Mouse (Mus musculus) ES-E14 (cell line): ENCODE data around the gene Heg1. TPM values are rescaled to one million over a fixed set of nuclear protein-coding genes. Genes with fewer than 3 reads are reported as not detected.

ENCODE experiments used
- DNase-seq: peaks from one replicate; pipeline ENCODE4 v3.0.0-alpha.2; 2013; ENCODE audit warnings: low read depth, low spot score
- H3K27ac ChIP-seq: 2 replicates; pipeline ENCODE4 v1.5.1; 2012; ENCODE audit warnings: low read depth, mild to moderate bottlenecking, low read length, moderate library complexity, mixed read lengths; ENCODE audit not compliant: poor library complexity, insufficient read depth, severe bottlenecking
- H3K36me3 ChIP-seq: 2 replicates; pipeline ENCODE4 v1.6.1; 2012; ENCODE audit warnings: mild to moderate bottlenecking, low read length, moderate library complexity, mixed read lengths; ENCODE audit not compliant: control insufficient read depth, poor library complexity, insufficient read depth, severe bottlenecking
- H3K4me1 ChIP-seq, 2 experiments: fragments of 150-350 bp in 1 of 2; sonication (generic) in 1 of 2; 2 replicates each; pipeline ENCODE4 v1.6.1; 2012; ENCODE audit warnings: low read length in 2 of 2, mild to moderate bottlenecking in 1 of 2, mixed read lengths in 1 of 2; ENCODE audit not compliant: control insufficient read depth in 2 of 2, insufficient read depth in 2 of 2, poor library complexity in 1 of 2
- H3K4me3 ChIP-seq, 2 experiments: fragments of 150-350 bp in 1 of 2; sonication (generic) in 1 of 2; 2 replicates each; pipeline ENCODE4 v1.5.1; 2012; ENCODE audit warnings: low read length in 2 of 2, low read depth in 1 of 2, mild to moderate bottlenecking in 1 of 2, mixed read lengths in 1 of 2; ENCODE audit not compliant: insufficient read depth in 1 of 2, poor library complexity in 1 of 2, severe bottlenecking in 1 of 2
- H3K9ac ChIP-seq: 2 replicates; pipeline ENCODE4 v1.6.1; 2012; ENCODE audit warnings: low read depth, mild to moderate bottlenecking, low read length, mixed read lengths; ENCODE audit not compliant: poor library complexity, insufficient read depth, severe bottlenecking
- H3K9me3 ChIP-seq: fragments of 150-350 bp; sonication (generic); 2 replicates; pipeline ENCODE4 v1.6.1; 2012; ENCODE audit warnings: low read depth, mild to moderate bottlenecking, low read length; ENCODE audit not compliant: control insufficient read depth, insufficient read depth
- CHD2 ChIP-seq: IDR thresholded peaks from 2 replicates; pipeline ENCODE4 v1.6.1; 2014; ENCODE audit warnings: mild to moderate bottlenecking, low read depth, low read length, inconsistent platforms
- HCFC1 ChIP-seq: IDR thresholded peaks from 2 replicates; pipeline ENCODE4 v1.6.1; 2012; ENCODE audit warnings: low read length, inconsistent platforms, borderline replicate concordance; ENCODE audit not compliant: insufficient read depth
- MAFK ChIP-seq: IDR thresholded peaks from 2 replicates; pipeline ENCODE4 v1.6.1; 2014; ENCODE audit warnings: mild to moderate bottlenecking, low read depth, low read length, inconsistent platforms; ENCODE audit not compliant: insufficient read depth
- ZC3H11A ChIP-seq: IDR thresholded peaks from 2 replicates; pipeline ENCODE4 v1.6.1; 2012; ENCODE audit warnings: low read depth, mild to moderate bottlenecking, inconsistent platforms, low read length, borderline replicate concordance
- ZNF384 ChIP-seq: IDR thresholded peaks from 2 replicates; pipeline ENCODE4 v1.6.1; 2012; ENCODE audit warnings: low read depth, low read length, inconsistent platforms
- in situ Hi-C, 2 experiments: fragments of 600-800 bp; cut with MboI; formaldehyde crosslinking; loops; one replicate each; pipeline ENCODE4 v1.15.1; 2025; ENCODE audit warnings: low sequenced_read_pairs in 2 of 2, inconsistent platforms in 1 of 2; ENCODE audit not compliant: unreplicated experiment in 2 of 2
- total RNA-seq: library from RNA; depleted of rRNA; stranded (reverse); fragments of 300-350 nt; gene quantifications from 2 replicates; pipeline ENCODE4 v1.2.3, GENCODE M21; 2012

Heg1 gene
- total RNA-seq, 1 experiment, result 8.7 TPM

GRCm38 (mm10) chr16:33774972-33775371 lies 90.8 kb downstream of the Heg1 start:
- in situ Hi-C loops, result no loop called here
- DNase-seq, result no peak
- Histone ChIP-seq H3K36me3 (no peaks in the 10 kb centered on the region), H3K9me3 (no peaks in the 10 kb centered on the region), H3K27ac (no peak overlapping the region), H3K4me3 (no peak overlapping the region), H3K9ac (no peak overlapping the region), H3K4me1 (peaks cover 0 to 2% of the 10 kb centered on the region in 2 experiments; a peak in 1 of 4 replicates)
- TF ChIP-seq ZC3H11A (no peak), HCFC1 (no peak), MAFK (no peak), CHD2 (no peak), ZNF384 (no peak)

GRCm38 (mm10) chr16:33775733-33776335 lies 91.7 kb downstream of the Heg1 start:
- no peak overlapping the region for H3K9ac ChIP-seq
- H3K4me1 ChIP-seq, result peaks cover 0 to 2% of the 10 kb centered on the region in 2 experiments; a peak in 1 of 4 replicates
- H3K4me3 ChIP-seq, result no peak overlapping the region
- no peak for TF ChIP-seq ZC3H11A
- TF ChIP-seq CHD2, result no peak
- TF ChIP-seq HCFC1, result no peak
- no peak for TF ChIP-seq MAFK
- no peak for TF ChIP-seq ZNF384
- H3K27ac ChIP-seq, result no peak overlapping the region
- no peaks in the 10 kb centered on the region for H3K9me3 ChIP-seq
- in situ Hi-C loops, result no loop called here
- DNase-seq, result no peak
- H3K36me3 ChIP-seq, result no peaks in the 10 kb centered on the region

- TF ChIP-seq ZNF384, result no peak
- no peak for TF ChIP-seq HCFC1
- no peak for TF ChIP-seq ZC3H11A
- no peak for TF ChIP-seq CHD2
- H3K4me1 ChIP-seq, result peaks cover 0 to 6% of the 10 kb centered on the region in 2 experiments; a peak in 2 of 4 replicates
- no peak overlapping the region for H3K9ac ChIP-seq
- H3K36me3 ChIP-seq, result no peaks in the 10 kb centered on the region
- in situ Hi-C loops, result no loop called here
- no peaks in the 10 kb centered on the region for H3K9me3 ChIP-seq
- H3K4me3 ChIP-seq, result no peak overlapping the region
- no peak for DNase-seq
- no peak overlapping the region for H3K27ac ChIP-seq
Measured at GRCm38 (mm10) chr16:33776766-33777529, 92.8 kb downstream of the Heg1 start.

DNA sequence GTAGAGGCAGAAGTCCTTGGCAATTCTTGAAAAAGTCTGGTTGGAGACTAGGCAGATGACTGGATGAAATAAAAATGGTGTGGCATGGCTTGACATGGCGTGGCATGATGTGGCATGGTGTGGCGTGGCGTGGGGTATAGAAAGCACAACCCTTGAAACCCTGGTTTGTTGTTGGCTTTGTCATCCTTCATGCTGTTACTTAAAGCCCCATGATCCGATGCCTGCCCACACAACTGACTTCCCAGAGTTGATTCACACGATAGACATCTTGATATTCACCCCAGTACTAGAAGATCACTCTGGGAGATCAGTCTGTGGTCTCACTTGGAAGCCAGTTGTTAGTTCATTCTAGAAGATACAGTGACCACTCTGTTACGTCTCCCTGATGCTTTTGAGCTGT lies 93.4 kb downstream of the Heg1 start:
- no peak overlapping the region for H3K4me3 ChIP-seq
- no peaks in the 10 kb centered on the region for H3K36me3 ChIP-seq
- no peak for DNase-seq
- H3K4me1 ChIP-seq, result peaks cover 0 to 9% of the 10 kb centered on the region in 2 experiments; a peak in 2 of 4 replicates
- no peak overlapping the region for H3K27ac ChIP-seq
- H3K9ac ChIP-seq, result no peak overlapping the region
- no peaks in the 10 kb centered on the region for H3K9me3 ChIP-seq
- in situ Hi-C loops, result no loop called here
- TF ChIP-seq MAFK, result no peak
- no peak for TF ChIP-seq ZNF384
- TF ChIP-seq HCFC1, result no peak
- TF ChIP-seq CHD2, result no peak
- no peak for TF ChIP-seq ZC3H11A
